Mouse (Mus musculus) myocyte (in vitro differentiated cells): ENCODE measurements around the gene Tnfsf13.

ENCODE experiments used
- CEBPB ChIP-seq: IDR thresholded peaks from 2 replicates; pipeline ENCODE4 v1.6.1; 2011; ENCODE audit warnings: mild to moderate bottlenecking, moderate library complexity; ENCODE audit not compliant: poor library complexity, insufficient read depth, severe bottlenecking
- MAX ChIP-seq: IDR thresholded peaks from one replicate; pipeline ENCODE4 v1.6.1; 2011; ENCODE audit warnings: low read depth, mild to moderate bottlenecking, control low read depth
- MYOD1 ChIP-seq, 3 experiments: IDR thresholded peaks; one replicate each; pipeline ENCODE4 v1.6.1; 2011; ENCODE audit warnings: control low read depth in 2 of 3, low read depth in 2 of 3, mild to moderate bottlenecking in 2 of 3, moderate library complexity in 1 of 3; ENCODE audit not compliant: insufficient read length in 2 of 3, control insufficient read depth in 1 of 3
- MYOG ChIP-seq, 3 experiments: IDR thresholded peaks; one replicate each; pipeline ENCODE4 v1.6.1; 2011; ENCODE audit warnings: control low read depth in 2 of 3, low read depth in 2 of 3, mild to moderate bottlenecking in 2 of 3; ENCODE audit not compliant: insufficient read length in 2 of 3, control insufficient read depth in 1 of 3, insufficient read depth in 1 of 3
- POLR2A ChIP-seq: IDR thresholded peaks from one replicate; pipeline ENCODE4 v1.6.1; 2011; ENCODE audit warnings: low read depth, mild to moderate bottlenecking, control low read depth, moderate library complexity; ENCODE audit not compliant: insufficient read length
- POLR2AphosphoS2 ChIP-seq: IDR thresholded peaks from one replicate; pipeline ENCODE4 v1.6.1; 2011; ENCODE audit warnings: low read depth, control low read depth; ENCODE audit not compliant: insufficient read length
- REST ChIP-seq: IDR thresholded peaks from one replicate; pipeline ENCODE4 v1.6.1; 2011; ENCODE audit warnings: mild to moderate bottlenecking, control low read depth, moderate library complexity; ENCODE audit not compliant: insufficient read depth, insufficient read length
- TCF12 ChIP-seq: IDR thresholded peaks from one replicate; pipeline ENCODE4 v1.6.1; 2011; ENCODE audit warnings: mild to moderate bottlenecking, control low read depth; ENCODE audit not compliant: poor library complexity, insufficient read depth, severe bottlenecking
- USF1 ChIP-seq: IDR thresholded peaks from one replicate; pipeline ENCODE4 v1.6.1; 2011; ENCODE audit warnings: low read depth, mild to moderate bottlenecking, control low read depth, moderate library complexity

GRCm38 (mm10) chr11:69682840-69683533 is 2.6 kb downstream of the Tnfsf13 start:
- TF ChIP-seq USF1 (no peak), POLR2A (no peak), MYOG (IDR thresholded peaks at IDR 0.05; ENCODE audit: control insufficient read depth in 1 of 3, insufficient read depth in 1 of 3, insufficient read length in 2 of 3, low read depth in 2 of 3) (no peak), REST (no peak), MYOD1 (IDR thresholded peaks at IDR 0.05; ENCODE audit: control insufficient read depth in 1 of 3, insufficient read length in 2 of 3, low read depth in 2 of 3) (no peak), POLR2AphosphoS2 (no peak), MAX (no peak), TCF12 (no peak), CEBPB (no peak)
